Mouse (Mus musculus) limb, embryonic 11.5 days (tissue): Measurements from ENCODE around the gene Tmem207. TPM values are rescaled to one million over a fixed set of nuclear protein-coding genes. Genes with fewer than 3 reads are reported as not detected.

Experiments used
- ATAC-seq: fragments of 200-750 bp; cut with Nextera tagmentation; 2 replicates; pipeline ENCODE4 v1.8.0; 2017; ENCODE audit warnings: low read depth; ENCODE audit not compliant: insufficient number of reproducible peaks, low FRiP score, low TSS enrichment
- DNase-seq: peaks from one replicate; pipeline ENCODE4 v3.0.0-alpha.2; 2015; ENCODE audit warnings: low spot score
- H3K27ac ChIP-seq: fragments of 300-500 bp; sonication (generic); replicated peaks from 2 replicates; pipeline ENCODE4 v1.5.1; 2014; ENCODE audit warnings: low read depth, mild to moderate bottlenecking, low read length
- H3K27me3 ChIP-seq: fragments of 300-500 bp; sonication (generic); 2 replicates; pipeline ENCODE4 v1.6.1; 2014; ENCODE audit warnings: mild to moderate bottlenecking, low read length, mixed read lengths; ENCODE audit not compliant: control insufficient read depth, insufficient read depth
- H3K36me3 ChIP-seq: fragments of 300-500 bp; sonication (generic); 2 replicates; pipeline ENCODE4 v1.6.1; 2014; ENCODE audit warnings: mild to moderate bottlenecking, low read length, moderate library complexity, mixed read lengths; ENCODE audit not compliant: control insufficient read depth, insufficient read depth
- H3K4me1 ChIP-seq: fragments of 300-500 bp; sonication (generic); 2 replicates; pipeline ENCODE4 v1.6.1; 2014; ENCODE audit warnings: low read length, mixed read lengths; ENCODE audit not compliant: control insufficient read depth, insufficient read depth
- H3K4me2 ChIP-seq: fragments of 300-500 bp; sonication (generic); 2 replicates; pipeline ENCODE4 v1.6.1; 2014; ENCODE audit warnings: low read depth, mild to moderate bottlenecking, moderate library complexity; ENCODE audit not compliant: severe bottlenecking
- H3K4me3 ChIP-seq: fragments of 300-500 bp; sonication (generic); 2 replicates; pipeline ENCODE4 v1.5.1; 2014; ENCODE audit warnings: low read depth, low read length
- H3K9ac ChIP-seq: fragments of 300-500 bp; sonication (generic); 2 replicates; pipeline ENCODE4 v1.6.1; 2014; ENCODE audit warnings: mild to moderate bottlenecking, low read length
- H3K9me3 ChIP-seq: fragments of 300-500 bp; sonication (generic); 2 replicates; pipeline ENCODE4 v1.6.1; 2016; ENCODE audit warnings: low read length; ENCODE audit not compliant: control insufficient read depth
- WGBS: fragments of 180-500 bp; shearing (Covaris S2); extraction: QIAGEN DNeasy Blood & Tissue Kit; methylation state at CpG from one replicate; pipeline ENCODE4 v1.1.7; 2014; 5-methylcytosine and 5-hydroxymethylcytosine counted together
- polyA plus RNA-seq: library from polyadenylated mRNA; unstranded; fragments of >200 nt; fragmentation: Nextera tagmentation; extraction: Ambion mirVana; gene quantifications from 2 replicates; pipeline ENCODE4 v1.2.1, GENCODE M21; 2014

Tmem207 gene
- polyA plus RNA-seq = not detected in 2 replicates

- no peaks in the 10 kb centered on the region for H3K27me3 ChIP-seq
- no peaks in the 10 kb centered on the region for H3K4me1 ChIP-seq
- no peaks in the 10 kb centered on the region for H3K36me3 ChIP-seq
- H3K9me3 ChIP-seq = no peaks in the 10 kb centered on the region
- H3K4me3 ChIP-seq = no peak within 1 kb of the TSS
- H3K27ac ChIP-seq = no peak within 1 kb of the TSS
- ATAC-seq = no peak
- H3K4me2 ChIP-seq = no peak within 1 kb of the TSS
- DNase-seq = no peak
- H3K9ac ChIP-seq = no peak within 1 kb of the TSS
- WGBS = 83% methylated on average over 4 of the region's 4 CpGs
These were observed at the start of gene Tmem207 for GRCm38 (mm10) chr16:26526669-26527068. Gene Tmem207 (minus strand): TSS chr16:26526769.

GRCm38 (mm10) chr16:26574173-26574572 lies 47.6 kb upstream of the Tmem207 start:
- WGBS = 92% methylated on average over 5 of the region's 5 CpGs
- Histone ChIP-seq H3K9me3 (no peaks in the 10 kb centered on the region), H3K4me1 (0 out of 2 replicates have a peak, but pooled peaks cover 5% of the 10 kb centered on the region), H3K4me2 (no peak overlapping the region), H3K27me3 (no peaks in the 10 kb centered on the region), H3K36me3 (no peaks in the 10 kb centered on the region), H3K9ac (no peak overlapping the region), H3K4me3 (no peak overlapping the region), H3K27ac (no peak overlapping the region)
- DNase-seq (no peak), ATAC-seq (no peak)

- no peak for ATAC-seq
- DNase-seq = no peak
- 89% methylated on average over 2 of the region's 2 CpGs for WGBS
- Histone ChIP-seq H3K27me3 (no peaks in the 10 kb centered on the region), H3K4me1 (0 out of 2 replicates have a peak, but pooled peaks cover 5% of the 10 kb centered on the region), H3K9ac (no peak overlapping the region), H3K36me3 (no peaks in the 10 kb centered on the region), H3K9me3 (no peaks in the 10 kb centered on the region), H3K4me2 (no peak overlapping the region), H3K27ac (no peak overlapping the region), H3K4me3 (no peak overlapping the region)
These were observed 45.3 kb upstream of the Tmem207 start for GRCm38 (mm10) chr16:26571836-26572235.

GRCm38 (mm10) chr16:26569387-26569978 lies 42.9 kb upstream of the Tmem207 start:
- no peak overlapping the region for H3K4me3 ChIP-seq
- ATAC-seq (no peak), DNase-seq (no peak)
- no peaks in the 10 kb centered on the region for H3K27me3 ChIP-seq
- H3K9me3 ChIP-seq = no peaks in the 10 kb centered on the region
- no peak overlapping the region for H3K9ac ChIP-seq
- H3K27ac ChIP-seq = no peak overlapping the region
- no peaks in the 10 kb centered on the region for H3K36me3 ChIP-seq
- no peak overlapping the region for H3K4me2 ChIP-seq
- H3K4me1 ChIP-seq = 0 out of 2 replicates have a peak, but pooled peaks cover 5% of the 10 kb centered on the region

GRCm38 (mm10) chr16:26562771-26563170 lies 36.2 kb upstream of the Tmem207 start:
- ATAC-seq (no peak), DNase-seq (no peak)
- no peak overlapping the region for H3K4me2 ChIP-seq
- WGBS = 76% methylated on average over 2 of the region's 2 CpGs
- no peaks in the 10 kb centered on the region for H3K27me3 ChIP-seq
- no peaks in the 10 kb centered on the region for H3K9me3 ChIP-seq
- H3K4me3 ChIP-seq = no peak overlapping the region
- no peaks in the 10 kb centered on the region for H3K4me1 ChIP-seq
- no peak overlapping the region for H3K9ac ChIP-seq
- no peak overlapping the region for H3K27ac ChIP-seq
- H3K36me3 ChIP-seq = no peaks in the 10 kb centered on the region

GRCm38 (mm10) chr16:26561743-26562142 lies 35.2 kb upstream of the Tmem207 start:
- 70% methylated on average over 2 of the region's 2 CpGs for WGBS
- Histone ChIP-seq H3K27ac (no peak overlapping the region), H3K4me1 (no peaks in the 10 kb centered on the region), H3K27me3 (no peaks in the 10 kb centered on the region), H3K9ac (no peak overlapping the region), H3K4me3 (no peak overlapping the region), H3K9me3 (no peaks in the 10 kb centered on the region), H3K4me2 (no peak overlapping the region), H3K36me3 (no peaks in the 10 kb centered on the region)
- no peak for ATAC-seq
- no peak for DNase-seq

GRCm38 (mm10) chr16:26558797-26559196 lies 32.2 kb upstream of the Tmem207 start:
- Histone ChIP-seq H3K9ac (no peak overlapping the region), H3K9me3 (no peaks in the 10 kb centered on the region), H3K36me3 (no peaks in the 10 kb centered on the region), H3K27me3 (no peaks in the 10 kb centered on the region), H3K27ac (no peak overlapping the region), H3K4me3 (no peak overlapping the region), H3K4me1 (no peaks in the 10 kb centered on the region), H3K4me2 (no peak overlapping the region)
- DNase-seq = no peak
- 83% methylated on average over 1 of the region's 1 CpGs for WGBS
- ATAC-seq = no peak

GRCm38 (mm10) chr16:26552234-26552633 lies 25.7 kb upstream of the Tmem207 start:
- H3K4me3 ChIP-seq = no peak overlapping the region

GRCm38 (mm10) chr16:26549221-26549620 lies 22.7 kb upstream of the Tmem207 start:
- Histone ChIP-seq H3K9me3 (no peaks in the 10 kb centered on the region), H3K27ac (no peak overlapping the region), H3K9ac (no peak overlapping the region), H3K27me3 (no peaks in the 10 kb centered on the region), H3K4me1 (0 out of 2 replicates have a peak, but pooled peaks cover 4% of the 10 kb centered on the region), H3K36me3 (no peaks in the 10 kb centered on the region), H3K4me3 (no peak overlapping the region), H3K4me2 (no peak overlapping the region)
- 92% methylated on average over 2 of the region's 2 CpGs for WGBS
- DNase-seq (no peak), ATAC-seq (no peak)

More at GRCm38 (mm10) chr16:26552234-26552633, 25.7 kb upstream of the Tmem207 start:
- no peak overlapping the region for H3K9ac ChIP-seq
- no peak overlapping the region for H3K27ac ChIP-seq
- WGBS = 63% methylated on average over 3 of the region's 3 CpGs
- H3K36me3 ChIP-seq = no peaks in the 10 kb centered on the region
- DNase-seq (no peak), ATAC-seq (no peak)
- H3K9me3 ChIP-seq = no peaks in the 10 kb centered on the region
- no peaks in the 10 kb centered on the region for H3K27me3 ChIP-seq
- 0 out of 2 replicates have a peak, but pooled peaks cover 4% of the 10 kb centered on the region for H3K4me1 ChIP-seq
- H3K4me2 ChIP-seq = no peak overlapping the region
